Mouse (Mus musculus): Measurements from ENCODE around the gene Snrpa1.

- no peak for TF ChIP-seq CTCF (IDR thresholded peaks at IDR 0.05; ENCODE audit: low read depth, low read length)
- TF ChIP-seq TAL1 (conservative IDR thresholded peaks at IDR 0.05; ENCODE audit: low read depth, low read length), result no peak
- TF ChIP-seq GATA2 (IDR thresholded peaks at IDR 0.05; ENCODE audit: borderline replicate concordance, low read depth, low read length), result no peak
These were observed 47.0 kb downstream of the Snrpa1 start for GRCm38 (mm10) chr7:66105771-66106170.
